Mouse (Mus musculus) MEL-GATA-1-ER (cell line): Measurements from ENCODE around the gene Trib2.
A peak's percentile ranks its signal among the peaks of the same experiment; 100 is the strongest.

ENCODE experiments used
- DNase-seq: peaks from one replicate; pipeline ENCODE4 v3.0.0-alpha.2; 2012; ENCODE audit warnings: low read depth; ENCODE audit errors: extremely low read depth

The Trib2 gene

DNA sequence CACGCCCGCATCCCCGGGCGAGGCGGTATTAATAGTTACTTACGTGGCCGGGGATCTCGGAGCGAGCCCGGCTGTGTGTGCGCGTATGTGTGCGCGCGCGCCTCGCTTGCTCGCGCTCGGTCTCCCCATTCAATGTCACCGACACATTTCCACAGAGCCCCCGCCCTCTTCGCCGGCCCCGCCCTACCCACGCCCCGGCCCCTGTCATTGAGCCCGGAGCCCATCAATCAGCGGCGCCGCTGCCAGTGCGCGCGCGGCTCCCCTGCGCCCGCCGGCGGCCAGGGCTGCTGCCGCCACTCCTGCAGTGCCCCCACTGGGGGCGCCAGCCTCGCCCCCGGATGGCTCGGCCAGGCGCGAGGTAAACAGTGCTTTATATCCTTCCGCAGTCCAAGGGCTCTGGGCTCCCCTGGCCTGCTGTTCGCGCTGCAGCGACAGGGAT lies at the start of gene Trib2:
TSS of gene Trib2 (minus strand) at position 183 of the 439 bp plus-strand sequence.
- peak; percentile 71 for DNase-seq

DNA sequence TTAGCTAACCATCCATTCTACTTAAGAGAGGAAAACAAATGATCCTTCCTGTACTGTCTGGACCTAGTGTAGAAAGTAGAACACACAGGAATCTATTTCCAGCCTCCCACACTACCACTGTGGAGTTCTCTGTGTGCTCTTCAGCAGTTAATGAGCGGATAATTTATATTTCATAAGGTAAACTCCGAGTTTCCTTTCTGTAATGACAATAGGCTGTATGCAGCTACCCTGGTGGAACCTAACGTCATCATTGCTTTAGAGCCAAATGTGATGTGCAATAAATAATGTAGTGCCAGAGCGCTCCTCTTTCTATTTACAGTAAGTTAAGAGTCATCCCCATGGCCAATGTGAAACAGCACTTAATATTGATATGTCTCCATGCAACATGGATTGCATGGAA lies 41.3 kb upstream of the Trib2 start:
- DNase-seq: no peak

DNA sequence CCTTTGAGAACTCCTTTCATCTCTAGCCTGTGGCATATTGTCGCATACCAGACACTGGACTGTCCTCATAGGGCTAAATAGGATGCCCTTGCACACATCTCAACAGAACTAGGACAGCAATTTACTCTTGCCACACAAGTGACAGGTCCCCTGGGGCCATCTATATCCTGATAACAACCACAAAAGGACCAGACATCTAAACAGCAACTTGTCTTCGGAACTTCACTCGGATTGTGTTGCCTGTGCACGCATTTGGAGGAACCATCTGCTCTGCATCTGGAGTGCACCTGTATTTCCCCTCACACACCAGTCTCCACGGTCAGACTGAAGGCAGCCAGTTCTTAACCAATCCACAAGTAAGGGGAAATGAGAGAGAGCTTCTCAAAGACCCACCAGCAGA lies 39.2 kb upstream of the Trib2 start:
- DNase-seq: no peak

DNA sequence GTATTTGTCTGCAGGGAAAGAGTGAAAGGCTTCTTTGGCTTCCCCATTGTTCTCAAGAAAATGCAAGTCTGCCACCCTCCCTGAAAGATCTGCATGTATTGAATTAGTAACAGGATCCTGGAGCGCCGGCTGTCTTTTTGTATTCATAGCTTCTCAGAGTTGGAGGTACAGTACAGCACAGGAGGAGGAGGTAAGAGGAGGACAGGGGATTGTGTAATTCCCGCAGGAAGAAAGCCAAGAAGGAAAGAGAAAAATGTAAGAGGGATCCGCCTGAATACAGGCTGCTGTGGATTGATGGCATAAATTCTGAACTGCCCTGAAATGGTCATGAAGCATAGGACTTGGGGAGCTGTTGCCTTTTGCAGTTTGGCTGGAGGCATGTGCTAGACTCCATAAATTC lies 36.1 kb upstream of the Trib2 start:
- no peak for DNase-seq

DNA sequence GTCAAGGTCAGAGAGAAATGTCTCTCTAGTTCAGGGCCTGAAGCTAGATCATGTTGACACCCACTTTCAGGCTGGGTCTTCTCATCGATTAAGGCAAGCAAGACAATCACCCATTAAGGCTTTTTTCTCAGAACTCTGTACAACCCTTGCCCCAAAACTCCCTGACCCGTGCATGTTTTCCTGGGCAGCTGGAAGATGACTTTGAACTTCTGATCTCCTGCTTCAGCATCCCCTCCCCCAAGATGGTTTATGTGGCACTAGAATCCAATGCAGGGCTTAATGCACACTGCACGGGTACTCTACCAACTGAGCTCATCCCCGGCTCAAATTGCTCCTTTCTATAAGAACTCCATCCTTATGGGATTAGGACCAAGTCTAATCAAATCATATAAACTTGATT lies 35.3 kb upstream of the Trib2 start:
- no peak for DNase-seq

DNA sequence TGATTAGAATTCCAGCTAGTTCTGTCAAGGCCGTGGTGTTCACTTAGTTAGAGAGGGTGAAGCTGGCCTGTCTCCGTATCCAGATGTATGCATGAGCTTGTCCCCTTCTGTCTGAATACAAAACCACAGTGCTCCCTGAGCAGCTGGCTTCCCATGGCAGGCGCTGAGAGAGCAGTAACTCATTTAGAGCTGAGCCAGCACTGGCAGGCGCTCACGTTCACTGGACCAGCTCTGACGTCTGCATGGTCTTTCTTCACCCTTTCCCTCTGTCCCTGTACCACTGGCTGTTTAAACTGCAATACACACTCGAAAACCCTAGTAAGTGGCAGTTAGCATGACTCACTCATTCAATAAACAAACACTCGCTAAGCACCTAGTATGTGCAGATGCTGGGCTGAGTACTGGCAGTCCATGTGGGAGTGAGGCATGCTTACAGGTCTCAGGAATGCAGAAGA lies 33.7 kb upstream of the Trib2 start:
- no peak for DNase-seq

DNA sequence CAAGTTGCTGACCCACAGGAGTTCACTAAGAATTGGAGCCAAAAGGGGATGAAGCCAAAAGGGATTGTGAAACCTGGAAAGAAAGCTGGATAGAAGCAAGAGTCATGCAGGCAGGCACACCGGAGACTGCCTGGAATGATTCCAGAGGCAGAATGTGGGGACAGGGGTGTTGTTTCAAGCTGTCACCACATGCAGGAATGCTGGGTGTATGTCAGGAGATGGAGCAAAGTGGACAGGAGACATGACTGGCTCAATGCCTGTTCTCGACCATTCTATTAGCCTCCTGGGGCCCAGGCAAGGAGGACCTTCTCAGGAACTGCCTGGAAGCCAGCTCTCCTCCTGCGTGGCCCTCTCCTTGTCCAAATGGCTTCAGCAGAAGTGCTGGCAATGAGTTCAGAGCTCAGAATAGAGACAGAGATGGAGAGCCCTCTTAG lies 33.2 kb upstream of the Trib2 start:
- no peak for DNase-seq

DNA sequence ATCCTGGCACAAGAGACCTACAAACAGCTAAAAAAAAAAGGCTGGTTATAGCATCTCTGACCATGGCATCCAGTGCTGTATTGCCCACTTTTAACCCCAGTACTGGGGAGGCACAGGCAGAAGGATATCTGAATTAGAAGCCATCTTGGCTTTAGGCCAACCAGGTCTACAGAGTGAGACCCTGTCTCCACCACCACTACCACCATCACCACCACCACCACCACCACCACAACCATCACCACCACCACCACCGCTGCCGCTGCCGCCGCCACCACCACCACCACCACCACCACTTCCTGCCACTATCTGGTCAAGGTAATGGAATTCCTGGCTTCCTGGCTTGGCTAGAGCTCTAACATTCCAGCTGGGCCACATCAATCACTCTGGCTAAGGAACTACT lies 31.7 kb upstream of the Trib2 start:
- DNase-seq: no peak

DNA sequence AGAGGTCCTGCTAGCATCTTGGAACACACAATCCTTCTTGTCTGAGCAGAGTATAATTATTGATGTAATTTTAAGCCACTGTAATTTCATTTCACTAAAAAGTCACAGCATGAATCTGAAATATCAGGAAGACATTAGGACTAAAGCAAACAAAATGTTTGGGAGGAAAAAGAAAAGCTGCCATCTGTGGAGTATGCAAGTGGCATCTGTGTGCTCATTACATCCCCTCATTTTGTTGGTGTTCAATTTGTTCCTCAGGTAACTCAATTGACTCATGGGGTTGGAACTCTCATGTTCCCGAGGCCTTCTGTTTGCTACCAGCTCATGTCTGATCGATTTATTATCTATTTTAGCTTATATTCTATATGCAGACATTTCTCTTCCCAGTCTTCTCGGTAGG lies 28.0 kb upstream of the Trib2 start:
- no peak for DNase-seq

DNA sequence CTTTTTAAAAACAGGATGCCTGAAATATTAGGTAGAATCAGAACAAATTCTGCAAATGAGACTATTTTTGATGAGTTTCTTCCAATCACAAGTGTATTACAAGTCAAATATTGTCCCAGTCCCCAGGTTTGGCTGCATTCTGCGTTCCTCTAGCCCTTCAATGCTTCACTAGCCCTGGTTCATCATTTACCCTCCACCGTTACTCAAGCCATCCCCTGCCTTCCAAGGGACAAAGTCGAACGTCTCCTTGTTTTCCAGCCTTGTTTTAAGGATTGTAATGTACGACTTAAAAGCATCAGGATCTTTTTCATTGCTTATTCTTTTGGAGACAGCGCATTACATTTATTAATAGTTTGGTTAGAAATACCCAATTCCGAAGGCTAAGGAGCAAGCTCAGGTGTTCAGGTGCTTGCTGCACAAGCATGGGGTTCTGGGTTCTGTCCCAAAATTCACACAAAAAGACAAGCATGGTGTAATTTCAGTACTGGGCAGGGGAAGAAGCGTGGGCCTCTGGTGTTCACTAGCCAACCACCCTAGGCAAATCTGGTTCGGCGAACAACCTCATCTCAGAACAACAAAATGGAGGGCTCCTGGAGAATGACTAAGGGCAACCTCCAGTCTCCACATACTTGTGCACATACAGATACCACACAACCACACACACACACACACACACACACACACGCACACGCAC lies 24.3 kb upstream of the Trib2 start:
- no peak for DNase-seq

DNA sequence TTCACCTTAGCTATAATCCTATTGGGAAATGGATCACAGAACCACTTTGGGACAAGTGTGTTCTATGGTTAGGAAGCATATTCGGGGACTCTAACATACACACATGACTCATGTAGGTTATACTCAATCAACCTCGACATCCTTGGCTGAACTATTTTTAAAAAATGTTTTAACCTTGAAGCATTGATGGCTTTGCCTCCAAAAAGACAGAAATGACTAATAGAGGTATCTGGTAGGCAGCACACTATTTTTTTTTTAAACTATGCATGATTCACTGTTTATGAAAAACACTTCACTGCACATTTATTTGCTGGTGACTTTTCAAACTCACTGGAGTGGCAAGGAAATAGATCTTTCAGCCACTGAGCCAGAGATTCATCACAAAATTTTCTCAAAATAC lies 21.5 kb upstream of the Trib2 start:
- DNase-seq: no peak

DNA sequence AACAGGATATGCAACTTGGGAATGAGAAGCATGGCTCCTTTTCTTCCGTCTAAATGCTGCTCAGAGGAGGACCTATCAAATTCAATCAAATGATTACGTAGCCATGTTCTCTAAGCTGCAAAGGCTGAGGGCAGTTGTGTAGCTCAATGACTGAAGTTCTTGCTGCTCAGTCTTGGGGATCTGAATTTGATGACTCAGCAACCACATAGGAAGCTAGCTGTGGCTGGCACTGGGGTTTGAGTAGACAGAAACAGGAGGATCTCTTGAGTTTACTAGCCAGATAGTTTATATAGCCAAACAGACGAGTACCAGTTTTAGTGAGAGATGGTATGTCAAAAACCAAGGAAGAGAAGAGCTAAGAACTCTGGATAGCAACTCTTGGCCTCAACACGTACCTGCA lies 20.8 kb upstream of the Trib2 start:
- DNase-seq: no peak

DNA sequence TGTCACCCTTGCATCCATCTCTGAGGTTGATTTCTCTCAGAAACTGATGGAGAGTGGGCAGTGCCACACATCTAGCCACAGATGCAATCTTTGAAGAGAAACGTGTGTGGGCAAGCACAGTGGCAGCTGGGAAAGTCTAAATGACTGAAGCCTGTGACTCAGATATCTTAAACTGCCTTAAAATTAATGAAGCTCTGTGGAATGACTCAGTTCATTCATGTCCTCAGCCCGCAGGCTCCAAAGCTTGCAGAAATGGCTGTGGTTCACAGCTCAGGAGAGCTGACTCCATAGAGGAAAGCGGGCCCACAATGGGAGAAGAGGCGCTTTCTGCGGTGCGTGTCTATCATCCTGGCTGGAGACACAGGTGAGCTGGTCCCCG lies 15.9 kb upstream of the Trib2 start:
- DNase-seq: no peak

DNA sequence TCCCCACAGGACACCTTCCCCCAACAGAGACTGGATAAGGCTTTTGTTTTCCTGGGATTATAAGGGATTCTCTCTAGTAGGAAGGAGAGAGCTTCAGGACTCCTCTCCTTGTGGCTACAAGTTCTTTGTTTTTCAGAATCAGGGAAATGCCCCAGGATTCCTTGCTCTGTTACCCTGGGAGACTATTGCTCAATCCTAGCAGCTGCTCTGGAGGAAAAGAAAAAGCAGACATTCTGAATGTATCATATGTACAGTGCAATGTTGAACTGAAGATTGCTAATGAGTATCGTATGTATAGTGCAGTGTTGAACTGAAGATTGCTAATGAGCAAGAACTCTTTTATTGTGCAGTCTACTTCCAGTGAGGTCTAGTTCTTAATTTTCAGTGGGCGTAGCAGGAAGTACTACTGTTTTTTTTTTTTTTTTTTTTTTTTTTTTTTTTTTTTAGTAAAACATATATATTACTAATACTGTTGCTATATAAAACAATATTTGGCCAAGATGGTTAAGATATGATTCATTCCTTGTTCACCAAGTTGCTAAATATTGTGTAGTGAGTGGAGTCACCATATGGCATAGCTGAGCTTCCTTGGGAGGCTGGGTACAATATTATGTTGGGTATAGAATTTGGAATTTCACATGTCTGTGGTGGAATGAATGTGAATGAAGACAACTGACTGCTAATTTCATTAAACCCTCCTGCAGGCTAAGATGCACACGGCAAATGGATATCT lies 15.4 kb upstream of the Trib2 start:
- no peak for DNase-seq

DNA sequence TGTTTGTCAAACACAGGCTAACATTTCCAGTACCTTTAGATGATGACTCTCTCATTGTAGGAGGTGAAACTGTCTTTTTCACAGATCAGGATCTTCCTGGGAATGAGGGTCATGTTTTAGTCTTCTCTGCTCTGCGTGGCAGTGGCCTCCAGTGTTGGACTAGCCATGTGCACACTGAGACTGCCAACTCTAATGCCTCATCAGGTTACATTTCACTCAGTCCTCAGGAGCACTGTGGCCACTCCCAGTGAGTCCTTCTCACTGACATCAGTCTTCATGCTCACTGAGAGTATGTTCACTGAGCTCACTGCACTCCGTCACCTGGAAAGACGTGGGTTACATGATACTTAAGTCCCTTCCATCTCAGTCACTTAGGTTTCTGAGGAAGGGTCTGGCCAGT lies 14.0 kb upstream of the Trib2 start:
- no peak for DNase-seq

DNA sequence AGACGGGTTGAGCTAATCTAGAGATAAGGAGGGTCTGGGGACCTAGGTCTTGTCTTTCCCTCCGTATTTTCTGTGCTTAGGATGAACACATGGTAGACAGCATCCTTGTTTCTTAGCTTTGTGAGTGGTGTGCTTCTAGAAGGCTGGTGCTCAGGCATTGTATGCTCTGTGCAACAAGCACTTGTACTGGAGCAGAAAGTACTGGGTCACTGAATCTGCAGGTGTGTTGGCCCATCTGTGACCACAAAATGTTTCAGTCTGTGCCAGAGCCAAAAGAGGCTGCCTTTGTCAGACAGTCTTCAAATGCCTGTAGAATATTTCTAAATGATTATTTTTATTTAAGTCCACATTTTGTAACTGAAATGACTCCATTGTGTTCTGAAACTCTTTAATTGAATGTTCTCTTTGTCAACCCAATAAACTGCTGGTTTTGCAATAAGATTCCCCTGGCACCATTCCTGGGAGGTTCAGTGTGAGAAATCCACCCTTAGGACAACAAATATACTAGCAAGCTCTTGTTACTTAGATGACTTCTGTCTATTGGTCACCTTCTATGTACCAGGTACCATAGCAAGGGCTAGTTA lies 12.2 kb upstream of the Trib2 start:
- no peak for DNase-seq

DNA sequence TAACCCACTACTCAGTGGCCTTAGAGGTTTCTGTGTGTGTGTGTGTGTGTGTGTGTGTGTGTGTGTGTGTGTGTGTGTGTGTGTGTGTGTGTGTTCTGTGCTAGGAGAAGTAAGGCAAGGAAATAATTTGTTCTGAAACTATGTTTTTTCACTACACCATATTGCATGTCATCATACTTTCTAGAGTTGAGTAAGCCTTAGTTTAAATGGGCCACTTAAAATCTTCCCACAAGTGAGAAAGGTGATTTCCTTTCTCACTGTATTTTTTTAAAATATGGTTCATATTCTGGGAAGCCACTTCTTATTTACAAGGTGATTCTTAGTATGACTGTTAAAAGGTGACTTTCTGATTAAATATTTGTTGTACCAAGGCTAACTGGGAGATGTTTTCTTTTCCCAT lies 4.3 kb upstream of the Trib2 start:
- no peak for DNase-seq

DNA sequence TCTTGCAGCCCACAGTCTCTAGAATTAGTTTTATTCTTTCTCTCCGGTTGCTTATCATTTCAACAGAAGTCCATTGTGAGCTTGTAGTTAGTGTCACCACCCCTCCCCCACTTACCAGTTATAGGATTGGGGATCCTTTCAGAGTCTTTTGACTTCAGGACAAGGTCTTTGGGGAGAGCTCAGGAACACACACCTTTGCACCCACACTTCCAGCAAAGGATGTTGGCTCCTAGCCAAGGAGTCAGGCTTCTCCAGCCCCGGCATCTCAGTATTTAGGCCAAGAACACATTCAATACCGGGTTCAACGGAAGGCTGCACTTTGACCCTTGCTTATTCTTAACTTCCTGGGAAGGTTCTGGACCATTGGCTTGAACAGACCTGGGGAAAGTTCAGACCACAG lies 643 bp upstream of the Trib2 start:
- DNase-seq: no peak

DNA sequence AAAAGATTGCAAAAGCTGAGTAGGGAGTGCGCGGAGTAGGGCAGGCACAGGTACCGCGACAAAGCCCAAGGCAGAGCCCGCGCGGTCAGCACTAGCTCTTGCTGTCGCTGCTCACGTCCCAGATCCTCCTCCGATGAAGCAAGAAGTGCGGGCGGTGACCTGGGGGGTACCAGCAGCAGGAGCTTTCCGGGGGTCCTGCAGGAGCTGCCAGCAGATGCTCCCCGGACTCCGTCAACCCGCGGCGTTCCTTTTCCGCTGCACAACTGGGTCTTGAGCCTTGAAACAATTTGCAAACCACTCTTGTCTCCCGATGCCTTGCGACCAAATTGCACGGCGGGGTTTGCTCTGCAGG lies 492 bp downstream of the Trib2 start:
- DNase-seq: no peak

DNA sequence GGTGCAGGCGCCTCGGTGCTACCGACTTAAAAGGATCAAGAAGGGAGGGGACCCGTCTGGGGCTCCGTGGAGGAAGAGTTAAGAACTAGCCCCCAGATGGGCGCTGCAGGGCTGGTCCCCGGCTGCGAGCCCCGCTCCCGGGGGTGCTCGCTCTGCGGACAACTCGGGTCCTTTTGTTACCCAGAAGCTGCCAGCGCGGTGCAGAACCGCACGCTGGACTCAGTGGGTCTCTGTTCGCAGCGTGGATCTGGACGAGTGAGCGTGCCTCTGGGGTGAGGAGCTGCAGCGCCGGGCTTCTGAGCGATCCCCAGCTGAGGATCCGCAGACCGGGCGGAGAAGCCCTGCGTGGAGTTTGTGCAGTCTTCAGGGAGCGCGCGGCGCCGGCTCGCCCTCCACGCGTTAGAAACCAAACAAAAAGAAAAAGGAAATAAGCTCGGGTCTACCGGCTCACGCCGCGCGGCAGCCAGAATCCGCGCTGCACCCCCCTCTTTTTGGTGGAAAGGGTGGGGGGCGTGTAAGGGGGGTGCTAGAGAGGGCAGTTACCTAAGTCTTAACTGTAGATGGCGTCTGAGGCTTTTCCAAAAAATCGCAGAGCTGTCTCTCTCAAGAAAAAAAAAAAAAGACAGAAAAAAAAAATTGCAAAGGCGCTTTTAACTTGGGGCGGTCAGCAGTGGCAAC lies 1.0 kb downstream of the Trib2 start:
- no peak for DNase-seq

DNA sequence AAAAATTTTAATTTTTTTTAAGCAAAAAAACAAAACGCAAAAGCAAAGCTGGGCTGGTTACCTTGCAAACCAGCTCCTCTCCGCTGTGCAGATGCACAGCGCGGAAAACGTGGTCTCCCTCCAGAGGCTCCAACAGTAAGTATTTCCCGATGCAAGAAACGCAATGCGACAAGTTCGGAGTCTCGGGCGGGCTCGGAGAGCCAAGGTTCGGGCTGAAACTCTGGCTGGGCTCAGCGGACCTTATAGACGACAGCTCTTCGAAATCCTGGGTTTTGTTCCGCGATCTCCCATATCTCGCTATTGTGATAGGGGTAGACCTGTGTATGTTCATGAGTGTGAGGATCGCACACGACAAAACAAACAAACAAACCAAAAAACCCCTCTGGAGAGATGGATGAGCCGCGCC lies 1.5 kb downstream of the Trib2 start:
- no peak for DNase-seq
